Mouse (Mus musculus) heart, postnatal 36 days (tissue): ENCODE measurements at regions not wholly inside any gene's neighbourhood (a gene's known extent, or its start where the extent isn't known, plus 50 kb on each side); places are given as distances from the start of the nearest gene placed in this dataset.
A peak's percentile ranks its signal among the peaks of the same experiment; 100 is the strongest.

Source experiments
- DNase-seq, 2 experiments: peaks; one replicate each; pipeline ENCODE4 v3.0.0; 2021 to 2022
- intact Hi-C: fragments of 180-260 bp; cut with DNase I; formaldehyde crosslinking; loops from one replicate; pipeline ENCODE4 v1.15.1; 2025

DNA sequence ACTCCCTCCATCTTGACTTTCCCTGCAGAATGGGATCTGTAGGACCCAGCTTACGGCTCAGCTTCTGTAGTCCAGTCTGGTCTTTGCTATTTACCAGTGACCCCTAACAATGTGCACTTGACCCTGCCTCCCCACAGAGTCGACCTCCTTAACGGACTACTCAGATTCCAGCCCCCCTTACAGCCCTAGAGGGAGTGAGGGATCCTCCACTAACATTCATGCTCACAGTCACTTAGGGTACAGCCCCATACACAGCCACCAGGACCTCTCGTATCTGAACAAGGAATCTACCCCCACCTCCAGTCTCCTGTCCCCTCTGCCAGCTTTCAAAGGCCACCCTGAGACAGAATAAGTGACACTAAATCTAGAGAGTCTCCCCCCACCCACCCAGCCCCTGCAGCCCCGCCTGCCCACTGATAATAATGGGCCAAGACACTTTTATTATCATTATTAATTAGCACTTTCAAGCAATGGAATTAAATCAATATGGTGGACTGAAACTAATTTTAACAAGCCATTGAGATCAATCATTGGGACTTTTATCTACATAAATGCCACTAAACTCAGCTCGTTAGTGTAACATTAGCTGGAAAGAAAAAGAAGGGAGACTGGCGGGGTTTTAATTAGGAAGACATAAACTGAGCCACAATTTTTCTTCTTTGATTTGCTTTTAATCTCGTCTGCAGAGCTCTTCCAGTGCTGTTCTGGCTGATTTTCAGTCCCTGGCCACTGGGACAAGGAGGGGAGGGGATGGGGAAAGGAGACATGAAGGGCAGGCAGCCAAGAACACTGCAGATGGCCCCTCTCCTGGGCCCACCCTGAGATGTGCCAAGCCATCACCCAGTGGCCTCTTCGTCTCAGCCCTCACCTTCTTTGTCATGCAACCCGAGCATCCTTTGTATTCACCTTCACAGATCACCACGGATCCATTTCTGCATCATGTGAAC lies 258.4 kb upstream of the Zfp703 start:
- intact Hi-C loops: no loop called here
- DNase-seq: no peak

DNA sequence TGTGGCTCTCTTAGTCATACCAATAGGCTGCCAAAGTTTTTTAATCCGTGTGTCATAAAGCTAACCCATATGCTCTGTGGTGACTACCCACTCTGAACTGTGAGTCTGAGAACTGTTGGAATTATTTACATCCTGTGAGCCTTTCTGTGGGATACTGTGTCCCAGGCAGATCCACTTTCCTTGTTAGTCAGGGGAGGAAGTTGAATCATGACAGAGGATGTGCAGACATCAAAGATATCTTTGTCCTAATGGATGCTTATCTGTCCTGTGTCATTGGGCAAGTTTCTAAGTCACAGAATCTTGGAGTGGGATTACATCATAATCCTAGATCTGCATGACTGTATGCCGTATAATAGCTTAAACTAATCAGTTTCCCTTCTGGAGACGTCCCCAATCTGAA lies 254.4 kb upstream of the Zfp703 start:
- DNase-seq: no peak
- intact Hi-C loops: no loop called here

DNA sequence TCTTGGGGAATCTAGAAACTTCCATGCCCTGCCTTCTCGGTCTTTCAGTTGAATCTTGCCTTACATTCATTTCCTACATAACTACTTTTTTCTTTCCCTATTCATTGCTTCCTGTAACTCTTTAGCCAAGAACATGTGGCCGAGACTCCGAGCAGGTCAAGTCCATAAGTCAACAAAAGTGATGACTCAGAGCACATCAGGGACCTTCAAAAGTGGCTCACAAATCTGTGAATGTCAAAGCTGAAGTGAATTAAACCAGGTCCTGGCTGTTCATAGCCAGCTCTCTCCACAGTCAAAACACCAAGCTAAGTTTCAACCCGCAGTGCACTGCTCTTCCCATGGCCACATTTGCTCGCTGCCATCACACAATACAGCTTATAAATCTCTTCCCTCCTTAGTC lies 252.5 kb upstream of the Zfp703 start:
- intact Hi-C loops: no loop called here
- DNase-seq: no peak

DNA sequence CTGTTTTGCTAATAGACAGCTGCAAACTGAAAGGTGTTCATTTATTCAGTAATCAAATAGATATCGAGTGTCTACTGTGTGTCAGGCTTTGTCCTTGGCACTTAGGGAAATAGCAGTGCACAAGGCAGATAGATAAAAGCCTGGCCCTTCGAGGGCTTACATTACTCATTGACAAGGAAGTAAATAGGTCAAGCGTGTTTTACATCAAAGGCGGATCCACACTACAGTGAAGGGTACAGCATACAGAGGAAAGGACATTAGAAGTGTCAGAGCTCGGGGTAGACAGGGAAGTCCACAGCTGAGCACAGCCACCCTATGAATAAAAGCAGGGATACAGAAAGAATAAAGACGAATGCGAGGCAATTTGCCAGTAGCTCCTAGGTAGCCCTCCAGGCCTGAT lies 251.6 kb upstream of the Zfp703 start:
- no peak for DNase-seq
- intact Hi-C loops: no loop called here

DNA sequence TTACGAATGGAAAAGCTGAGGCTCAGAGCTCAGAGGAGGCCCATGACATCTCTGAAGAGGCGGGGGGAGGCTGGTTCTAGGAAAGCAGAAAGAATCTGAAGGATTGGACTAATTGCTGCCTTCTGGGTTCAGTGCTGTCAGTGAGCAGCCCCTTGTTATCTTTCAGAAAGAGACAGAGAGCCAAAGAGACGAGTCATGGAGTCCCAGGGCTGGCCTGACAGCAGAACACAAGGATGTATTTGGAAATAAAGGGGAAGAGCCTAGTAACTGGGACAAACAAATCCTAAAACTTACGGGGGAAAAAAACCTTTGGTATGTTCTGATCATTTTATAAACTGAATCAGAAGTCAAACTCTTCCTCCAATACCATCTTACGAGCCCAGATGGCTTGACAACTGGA lies 247.8 kb upstream of the Zfp703 start:
- no peak for DNase-seq
- intact Hi-C loops: no loop called here

DNA sequence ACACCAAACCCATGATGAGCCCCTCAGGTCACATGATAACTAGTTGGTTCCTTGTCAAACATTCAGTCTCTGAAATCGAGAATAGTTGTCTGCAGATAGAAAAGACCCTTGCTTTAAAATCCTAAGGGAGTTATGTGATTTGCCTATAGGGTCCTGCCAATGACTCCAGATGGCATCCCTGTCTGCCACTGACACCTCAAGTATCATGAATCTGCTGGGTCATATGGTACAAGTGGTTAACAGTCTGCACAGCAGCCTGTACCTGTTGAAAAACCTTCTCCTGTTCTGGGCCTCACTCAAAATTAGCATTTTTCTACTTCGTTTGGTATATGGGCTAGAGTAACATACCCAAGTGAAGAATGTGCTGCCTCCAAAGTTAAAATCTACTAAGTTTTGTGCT lies 246.0 kb upstream of the Zfp703 start:
- DNase-seq: no peak
- intact Hi-C loops: no loop called here

DNA sequence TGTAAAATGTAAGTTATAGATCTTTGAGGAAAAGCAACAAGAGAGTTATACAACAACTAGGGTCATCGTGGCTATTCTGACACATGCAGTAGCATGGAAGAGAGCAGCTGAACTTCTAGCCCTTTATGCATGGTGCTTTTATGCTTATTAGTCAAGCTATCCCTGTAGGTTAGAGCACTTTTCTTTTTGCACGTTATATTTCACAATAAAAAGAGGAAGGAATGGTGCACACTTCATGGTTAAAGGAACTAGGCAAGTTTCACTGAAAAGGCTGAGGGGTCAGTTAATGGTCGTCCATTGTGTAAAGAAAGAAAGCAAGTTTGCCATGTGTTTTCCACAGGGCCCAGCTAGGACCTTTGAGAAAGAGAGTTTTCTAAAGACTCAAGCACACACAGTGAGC lies 232.7 kb upstream of the Zfp703 start:
- DNase-seq: no peak
- intact Hi-C loops: no loop called here

DNA sequence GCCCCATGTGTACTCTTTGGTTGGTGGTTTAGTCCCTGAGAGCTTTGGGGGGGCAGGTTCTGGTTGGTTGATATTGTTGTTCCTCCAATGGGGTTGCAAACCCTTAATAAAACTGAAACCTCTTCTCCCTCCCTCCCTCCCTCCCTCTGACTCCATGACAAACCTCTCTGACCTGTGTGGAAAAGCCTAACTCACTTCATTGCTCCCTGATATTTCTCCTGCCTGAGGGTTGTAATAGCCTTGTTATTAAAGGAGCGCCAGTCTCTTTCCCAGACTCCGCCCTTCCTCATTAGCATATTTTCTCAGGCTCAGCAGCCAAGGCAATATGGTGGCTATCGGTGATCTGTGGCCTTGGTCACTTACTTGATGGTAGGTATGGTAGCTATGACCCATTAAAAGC lies 230.3 kb upstream of the Zfp703 start:
- intact Hi-C loops: no loop called here
- no peak for DNase-seq

DNA sequence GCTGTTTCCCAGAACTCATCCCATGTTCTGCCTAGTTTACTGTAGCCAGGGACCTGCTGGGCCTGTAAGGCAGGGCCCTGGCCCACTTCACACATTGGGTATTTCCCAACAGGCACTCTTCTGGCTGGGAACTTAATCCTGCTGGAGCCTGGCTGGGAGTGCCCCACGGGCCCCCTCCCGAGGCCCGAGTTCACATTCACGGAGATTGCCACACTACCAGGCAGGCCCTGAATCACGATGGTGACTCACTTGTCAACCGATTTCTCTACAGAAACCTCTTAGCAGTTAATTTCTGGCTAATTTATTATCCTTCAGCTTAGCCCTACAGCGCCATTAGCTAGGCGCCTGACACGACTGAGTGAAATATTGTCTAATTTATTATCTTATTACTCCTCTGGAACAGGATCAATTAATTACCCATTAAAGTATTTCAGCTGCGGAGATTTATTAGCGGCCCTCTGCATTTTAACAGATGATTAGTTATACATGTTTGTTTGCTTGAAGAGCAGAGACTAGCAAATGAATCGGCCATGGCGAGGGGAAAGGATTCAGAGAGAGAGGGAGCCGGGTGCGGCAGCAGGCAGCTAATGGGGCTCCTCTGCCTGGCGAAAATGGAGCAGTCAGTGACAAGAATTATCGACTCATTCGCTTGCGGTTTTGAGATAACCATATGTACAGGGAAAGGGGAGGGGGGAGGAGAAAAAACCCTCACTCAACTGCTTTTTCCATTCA lies 229.7 kb upstream of the Zfp703 start:
- intact Hi-C loops: no loop called here
- DNase-seq: no peak

DNA sequence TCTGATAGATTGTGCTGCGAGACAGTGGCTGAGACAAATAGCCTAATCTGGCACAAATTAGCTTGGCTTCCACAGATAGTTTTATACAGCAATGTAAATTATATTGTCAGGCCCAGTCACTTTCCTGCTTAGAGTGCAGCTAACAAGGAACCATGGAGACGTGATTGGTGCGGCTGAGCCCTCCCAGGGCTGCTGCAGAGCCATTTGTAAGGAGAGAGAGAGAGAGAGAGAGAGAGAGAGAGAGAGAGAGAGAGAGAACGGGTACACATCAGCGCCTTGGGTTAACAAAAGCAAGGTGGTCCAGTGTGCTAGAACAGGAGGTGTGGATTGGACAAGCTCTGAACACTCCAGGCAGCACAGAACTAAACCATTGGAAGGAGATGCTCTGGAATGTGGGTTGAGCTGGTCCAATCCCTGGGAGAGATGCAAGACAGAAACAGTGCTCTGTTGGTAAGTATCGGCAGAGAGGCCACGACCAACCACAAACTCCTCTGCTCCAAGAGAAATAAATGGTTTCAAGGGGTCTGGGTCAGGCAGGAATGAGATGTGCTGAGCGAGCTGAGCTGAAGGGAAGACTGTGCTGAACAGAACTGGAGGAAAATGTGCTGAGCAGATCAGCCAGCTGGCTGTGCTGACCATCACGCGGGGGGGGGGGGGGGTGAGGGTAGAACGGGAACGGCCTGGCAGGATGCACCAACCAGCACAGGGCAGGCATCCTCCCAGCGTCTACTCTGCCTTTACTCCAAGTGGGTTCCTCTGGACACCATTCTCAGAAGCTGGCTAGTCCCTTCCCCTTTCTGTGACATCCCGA lies 228.8 kb upstream of the Zfp703 start:
- no peak for DNase-seq
- intact Hi-C loops: no loop called here

DNA sequence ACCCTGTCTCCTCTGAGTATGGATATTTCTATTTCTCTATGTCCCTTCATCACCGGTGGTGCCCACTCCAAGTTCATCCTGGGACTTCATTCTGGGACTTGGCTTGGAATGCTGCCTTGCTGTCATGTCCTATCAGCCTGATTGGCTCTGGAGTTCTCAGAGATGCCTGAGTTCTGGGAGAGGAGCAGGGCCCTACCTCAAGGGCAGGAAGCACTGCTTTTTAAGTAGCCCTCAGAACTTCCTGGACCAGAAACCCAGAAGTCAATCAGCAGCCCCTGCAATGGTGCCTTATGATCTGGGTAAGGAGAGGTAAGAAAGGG lies 228.2 kb upstream of the Zfp703 start:
- intact Hi-C loops: no loop called here

DNA sequence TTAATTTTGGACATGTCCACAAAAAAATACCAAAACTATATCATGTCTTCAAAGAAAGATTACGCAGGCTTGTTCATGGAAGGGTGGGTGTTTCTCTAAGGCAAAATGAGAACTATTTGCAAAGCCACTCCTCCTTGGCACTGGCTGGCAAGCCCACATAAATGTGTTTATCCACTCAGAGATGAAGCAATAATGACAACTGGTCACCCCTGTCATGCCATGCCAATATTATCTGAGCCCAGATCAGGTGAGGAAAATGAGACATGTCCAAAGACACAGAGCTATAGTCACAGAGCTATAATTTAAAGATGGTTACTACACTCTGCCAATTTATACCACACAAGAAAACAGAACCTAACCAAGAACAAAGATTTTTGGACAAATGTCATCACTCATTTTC lies 227.0 kb upstream of the Zfp703 start:
- intact Hi-C loops: no loop called here
- DNase-seq: no peak

More for the DNA sequence above, 228.2 kb upstream of the Zfp703 start:
- no peak for DNase-seq

DNA sequence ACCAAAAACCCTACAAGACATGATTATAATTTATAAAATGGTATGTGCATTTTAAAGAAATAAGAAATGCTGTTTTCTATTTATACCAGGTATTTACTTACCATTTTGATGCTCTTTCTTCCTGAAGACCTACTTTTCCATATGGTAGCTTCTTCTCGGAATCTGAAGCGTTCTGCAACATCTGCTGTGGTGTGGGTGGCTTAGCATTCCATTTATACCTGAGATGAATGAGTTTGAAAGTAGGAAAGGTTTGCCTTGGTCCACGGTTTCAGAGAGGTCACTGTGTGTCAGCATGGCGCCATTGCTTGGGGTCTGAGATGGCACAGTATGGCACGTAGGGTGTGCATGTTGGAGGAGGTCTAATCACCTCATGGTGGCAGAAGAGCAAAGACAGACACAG lies 225.5 kb upstream of the Zfp703 start:
- no peak for DNase-seq
- intact Hi-C loops: no loop called here

DNA sequence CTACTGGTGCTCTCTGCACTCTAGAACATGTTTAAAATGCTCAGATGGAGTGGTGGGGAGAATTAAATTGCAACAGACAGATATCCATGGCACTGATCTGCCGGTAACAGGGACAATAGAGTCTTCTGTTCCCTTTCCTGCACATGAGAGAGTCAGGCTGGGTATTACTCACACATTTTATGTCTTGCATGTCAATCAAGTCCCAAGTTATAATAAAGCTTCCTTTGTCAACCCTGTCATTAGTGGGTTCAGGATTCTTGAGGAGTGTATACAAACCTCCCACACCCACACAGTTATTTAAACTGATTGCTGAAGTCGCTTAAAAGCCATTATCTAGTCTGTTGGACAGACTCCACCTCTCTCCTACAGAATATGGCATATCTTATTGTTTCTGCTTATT lies 220.7 kb upstream of the Zfp703 start:
- no peak for DNase-seq
- intact Hi-C loops: no loop called here

DNA sequence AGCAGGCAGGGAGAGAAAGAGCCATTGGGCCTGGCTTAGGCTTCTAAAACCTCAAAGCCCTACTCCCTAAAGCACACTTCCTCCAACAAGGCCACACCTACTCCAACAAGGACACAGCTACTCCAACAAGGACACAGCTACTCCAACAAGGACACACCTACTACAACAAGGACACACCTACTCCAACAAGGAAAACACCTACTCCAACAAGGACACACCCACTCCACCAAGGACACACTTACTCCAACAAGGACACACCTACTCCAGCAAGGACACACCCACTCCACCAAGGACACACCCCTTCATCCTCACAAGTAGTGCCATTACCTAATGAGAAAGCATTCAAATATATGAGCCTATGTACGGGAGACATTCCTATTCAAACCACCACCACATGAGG lies 216.4 kb upstream of the Zfp703 start:
- intact Hi-C loops: no loop called here
- DNase-seq: no peak

DNA sequence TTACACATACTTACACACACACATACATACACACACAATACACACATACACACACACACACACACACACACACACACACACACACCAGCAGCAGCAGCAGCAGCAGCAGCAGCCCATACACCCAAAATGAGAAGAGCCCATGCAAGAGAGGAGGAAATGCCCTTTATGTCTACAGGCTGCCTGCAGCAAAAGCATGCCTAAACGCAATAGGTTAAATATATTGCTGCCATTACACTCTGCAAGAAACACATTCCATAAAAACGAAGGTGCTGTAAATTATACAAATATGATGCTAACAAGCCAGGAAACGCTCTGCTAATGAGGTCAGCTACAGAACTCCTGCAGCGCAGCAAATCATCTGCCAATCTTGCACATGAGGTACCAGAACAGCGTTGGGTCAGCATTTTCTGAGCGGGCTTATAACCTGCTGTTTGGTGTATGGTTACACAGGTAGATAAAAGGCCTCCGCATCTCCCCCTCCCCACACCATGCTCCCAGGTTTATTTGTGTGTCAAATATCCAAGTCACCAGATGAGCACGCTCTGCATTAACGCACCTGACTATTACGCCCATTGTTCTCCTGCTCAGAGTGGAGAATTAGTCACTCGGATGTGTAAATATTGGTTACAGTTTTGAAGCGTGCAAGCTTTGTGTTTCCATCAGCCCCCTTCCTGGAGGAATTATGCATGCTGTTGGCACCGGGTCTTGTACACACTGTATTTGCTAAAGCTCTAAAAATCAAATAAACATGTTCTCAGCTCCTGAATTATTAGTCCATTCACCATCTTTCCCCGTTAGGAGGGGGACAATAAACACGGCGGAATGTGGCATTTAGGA lies 214.0 kb upstream of the Zfp703 start:
- intact Hi-C loops: no loop called here
- no peak for DNase-seq

DNA sequence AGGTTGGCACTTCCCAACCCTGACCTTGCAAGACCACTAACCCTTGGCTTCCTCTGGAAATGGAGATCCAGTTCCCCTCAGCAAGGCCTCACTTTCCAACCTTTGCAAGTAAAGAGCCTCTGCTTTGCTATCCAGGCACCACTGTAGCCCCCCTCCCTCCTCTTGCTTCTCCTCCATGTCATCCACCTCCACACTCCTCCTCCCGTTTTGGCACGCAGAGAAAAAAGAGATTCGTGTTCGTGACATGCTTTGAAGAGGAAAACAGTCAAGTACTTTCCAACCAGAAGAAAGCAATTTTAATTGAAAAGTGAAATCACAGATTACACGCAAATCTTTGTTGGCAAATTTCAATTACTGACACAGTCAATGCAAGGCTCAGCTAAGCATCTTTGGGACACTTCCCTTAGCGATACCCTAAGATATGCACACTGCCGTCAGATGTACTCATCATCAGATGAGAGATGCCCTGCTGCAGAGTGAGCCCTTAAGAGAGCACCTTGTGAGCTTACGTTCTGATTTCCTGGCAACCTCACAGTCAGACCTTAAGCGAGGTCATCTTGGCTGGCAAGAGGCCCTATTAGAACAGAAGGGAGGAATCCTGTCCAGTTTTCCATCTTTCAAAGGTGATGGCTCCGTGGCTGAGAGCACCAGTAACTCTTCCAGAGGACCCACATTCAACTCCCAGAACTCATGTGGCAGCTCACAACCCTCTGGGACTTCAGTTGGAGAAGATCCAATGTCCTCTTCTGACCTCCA lies 208.5 kb upstream of the Zfp703 start:
- DNase-seq: no peak
- intact Hi-C loops: no loop called here

DNA sequence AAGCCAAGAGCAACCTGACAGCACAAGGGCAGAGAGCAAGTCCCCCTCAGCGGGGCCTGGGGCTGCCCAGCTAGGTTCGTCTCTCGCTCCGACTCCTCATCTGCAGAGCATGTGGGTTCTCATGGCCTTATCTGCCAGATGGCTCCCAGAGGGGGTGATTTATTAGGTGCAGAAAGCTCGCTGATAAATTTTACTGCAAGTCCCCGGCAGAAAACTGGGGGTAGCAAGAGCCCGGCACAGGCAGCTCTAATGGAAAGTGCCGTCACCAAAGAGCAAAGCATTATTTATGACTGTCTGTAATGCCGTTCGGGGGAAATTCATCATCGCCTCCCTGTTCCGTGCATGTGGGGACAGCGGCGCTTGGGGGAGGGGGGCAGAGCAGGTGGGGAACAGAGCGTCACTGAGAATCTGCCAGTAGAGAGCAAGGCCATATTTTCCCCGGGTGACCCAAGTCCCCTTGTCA lies 206.7 kb upstream of the Zfp703 start:
- intact Hi-C loops: no loop called here
- DNase-seq: peak in 1 of 2 experiments; percentile 14

DNA sequence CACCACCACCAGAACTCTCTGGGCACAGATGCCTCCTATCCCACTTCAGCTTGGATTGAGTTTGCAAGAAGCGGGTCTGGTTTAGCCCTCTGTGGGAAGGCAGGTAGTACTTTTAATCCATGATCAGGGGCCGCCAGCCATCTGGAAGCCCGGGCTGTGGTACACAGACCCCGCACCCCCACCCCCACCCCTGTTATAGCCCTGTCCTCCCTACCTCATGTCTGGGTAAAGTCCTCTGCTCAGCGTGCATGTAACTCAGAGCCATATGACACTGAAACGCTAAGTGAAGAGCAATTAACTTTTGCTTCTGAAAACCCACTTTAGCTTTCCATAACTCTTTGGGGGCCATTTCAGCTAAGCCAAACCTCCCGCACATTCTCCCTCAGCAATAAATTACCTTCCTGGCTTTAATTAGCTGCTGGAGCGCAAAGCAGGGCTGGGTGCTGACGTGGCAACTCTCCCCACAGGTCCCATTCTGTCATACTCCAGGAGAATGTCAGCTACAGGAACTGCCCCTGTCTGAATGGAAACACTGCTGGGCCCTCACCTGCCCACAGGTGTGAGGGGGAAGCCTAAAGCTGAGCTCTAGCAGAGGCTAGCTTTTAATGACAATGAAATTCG lies 198.1 kb upstream of the Zfp703 start:
- intact Hi-C loops: no loop called here
- no peak for DNase-seq
